Mouse (Mus musculus) adrenal gland, adult 8-10 months (tissue): Measurements from ENCODE around the gene Tspan5. TPM values are rescaled to one million over a fixed set of nuclear protein-coding genes. Genes with fewer than 3 reads are reported as not detected.

Source experiments
- DNase-seq: peaks from one replicate; pipeline ENCODE4 v3.0.0; 2022
- total RNA-seq, 4 experiments: library from RNA; stranded (reverse); gene quantifications; 2 replicates each; pipeline ENCODE4 v1.2.4; 2022

Gene Tspan5
- total RNA-seq, result 100 to 1,000 TPM in 1 of 4 experiments, 10 to 100 TPM in 3; 46.7 to 102 (median 77.6) TPM

- peak; percentile 56 for DNase-seq
Observed at GRCm38 (mm10) chr3:138741649-138742565, at the start of gene Tspan5. Tspan5 (plus strand) TSS chr3:138742195.

GRCm38 (mm10) chr3:138692302-138692701 lies 49.7 kb upstream of the Tspan5 start:
- no peak for DNase-seq

GRCm38 (mm10) chr3:138703399-138703798 lies 38.6 kb upstream of the Tspan5 start:
- DNase-seq, result no peak

GRCm38 (mm10) chr3:138704469-138704868 lies 37.5 kb upstream of the Tspan5 start:
- DNase-seq, result no peak

GRCm38 (mm10) chr3:138705875-138706274 lies 36.1 kb upstream of the Tspan5 start:
- DNase-seq, result no peak

GRCm38 (mm10) chr3:138709183-138709582 lies 32.8 kb upstream of the Tspan5 start:
- no peak for DNase-seq

GRCm38 (mm10) chr3:138711971-138712370 lies 30.0 kb upstream of the Tspan5 start:
- peak; percentile 68 for DNase-seq

- DNase-seq, result no peak
Observed at GRCm38 (mm10) chr3:138712452-138713140, 29.4 kb upstream of the Tspan5 start.

GRCm38 (mm10) chr3:138713141-138713540 lies 28.9 kb upstream of the Tspan5 start:
- DNase-seq, result no peak

- DNase-seq, result no peak
Observed at GRCm38 (mm10) chr3:138714788-138715187, 27.2 kb upstream of the Tspan5 start.

- DNase-seq, result no peak
Observed at GRCm38 (mm10) chr3:138715212-138715611, 26.8 kb upstream of the Tspan5 start.

GRCm38 (mm10) chr3:138717040-138717439 lies 25.0 kb upstream of the Tspan5 start:
- DNase-seq, result no peak

- DNase-seq, result no peak
Observed at GRCm38 (mm10) chr3:138722152-138722551, 19.8 kb upstream of the Tspan5 start.

- peak; percentile 80 for DNase-seq
Observed at GRCm38 (mm10) chr3:138727571-138727970, 14.4 kb upstream of the Tspan5 start.

- no peak for DNase-seq
Observed at GRCm38 (mm10) chr3:138728840-138729239, 13.2 kb upstream of the Tspan5 start.

- no peak for DNase-seq
Observed at GRCm38 (mm10) chr3:138730812-138731211, 11.2 kb upstream of the Tspan5 start.

GRCm38 (mm10) chr3:138735760-138736159 lies 6.2 kb upstream of the Tspan5 start:
- DNase-seq, result no peak

- no peak for DNase-seq
Observed at GRCm38 (mm10) chr3:138739150-138739700, 2.8 kb upstream of the Tspan5 start.

- DNase-seq, result no peak
Observed at GRCm38 (mm10) chr3:138740291-138740690, 1.7 kb upstream of the Tspan5 start.

GRCm38 (mm10) chr3:138740843-138741540 lies 1.0 kb upstream of the Tspan5 start:
- no peak for DNase-seq

- DNase-seq, result no peak
Observed at GRCm38 (mm10) chr3:138742566-138742930, 553 bp downstream of the Tspan5 start.

GRCm38 (mm10) chr3:138743061-138743671 lies 1.2 kb downstream of the Tspan5 start:
- peak; percentile 79 for DNase-seq
